Mouse (Mus musculus): ENCODE measurements at regions not wholly inside any gene's neighbourhood (a gene's known extent, or its start where the extent isn't known, plus 50 kb on each side); places are given as distances from the start of the nearest gene placed in this dataset.

DNA sequence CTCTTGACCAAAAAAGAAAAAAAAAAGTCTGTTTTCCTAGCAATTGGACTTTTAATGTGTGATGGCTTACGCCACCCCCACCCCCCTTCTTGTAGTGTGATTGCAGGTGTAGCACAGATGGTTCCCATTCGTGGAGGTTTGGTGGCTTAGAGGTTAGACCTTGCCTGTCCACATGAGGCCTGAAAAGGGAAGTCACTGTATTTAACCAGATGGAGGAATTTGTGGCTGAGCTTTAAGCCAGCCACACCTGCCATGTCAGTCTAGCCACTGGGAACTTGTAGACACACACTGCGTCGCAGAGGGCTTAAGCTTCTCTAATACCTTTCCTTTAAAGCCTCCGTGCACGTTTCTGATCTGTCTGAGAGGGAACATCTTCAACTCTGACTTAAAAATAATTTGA lies 229.0 kb downstream of the Kcnrg start:
- H3K36me3 ChIP-seq, result no peaks in the 10 kb centered on the region
- 77% methylated on average over 6 of the region's 6 CpGs for WGBS
- H3K9me3 ChIP-seq, result peaks cover 4% of the 10 kb centered on the region; the same call in 1 of the 2 replicates
- peaks cover 21% of the 10 kb centered on the region for H3K4me1 ChIP-seq
- no peak for ATAC-seq (ENCODE audit: extremely low read depth, insufficient number of reproducible peaks, low FRiP score, low TSS enrichment)
- no peak overlapping the region for H3K9ac ChIP-seq
- no peaks in the 10 kb centered on the region for H3K27me3 ChIP-seq (replicated peaks)
- H3K4me2 ChIP-seq, result no peak overlapping the region
- no peak overlapping the region for H3K27ac ChIP-seq (replicated peaks)
- no peak overlapping the region for H3K4me3 ChIP-seq

DNA sequence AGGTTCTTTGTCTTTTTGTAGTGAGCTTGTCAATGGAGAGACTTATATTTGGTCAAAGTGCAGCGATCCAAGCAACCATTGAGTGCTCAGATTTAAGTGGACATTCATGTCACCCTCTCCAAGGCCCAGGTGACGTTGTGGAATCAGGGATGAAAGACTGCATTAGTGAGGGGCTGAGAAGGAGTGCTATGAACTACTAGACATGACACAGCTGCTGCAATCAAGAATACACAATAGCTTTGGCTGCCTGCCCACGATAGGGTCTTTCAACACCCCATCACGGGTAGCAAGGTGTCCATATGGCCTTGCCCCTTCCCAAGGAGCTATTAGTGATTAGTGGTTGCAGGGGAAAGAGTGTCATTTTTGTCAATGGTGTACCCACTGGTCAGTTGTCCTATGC lies 229.7 kb downstream of the Kcnrg start:
- H3K27ac ChIP-seq (replicated peaks), result no peak overlapping the region
- H3K27me3 ChIP-seq (replicated peaks), result no peaks in the 10 kb centered on the region
- H3K36me3 ChIP-seq, result no peaks in the 10 kb centered on the region
- 45% methylated on average over 4 of the region's 4 CpGs for WGBS
- peaks cover 21% of the 10 kb centered on the region for H3K4me1 ChIP-seq
- no peak for ATAC-seq (ENCODE audit: extremely low read depth, insufficient number of reproducible peaks, low FRiP score, low TSS enrichment)
- peaks cover 4% of the 10 kb centered on the region; the same call in 1 of the 2 replicates for H3K9me3 ChIP-seq
- H3K4me2 ChIP-seq, result no peak overlapping the region
- no peak overlapping the region for H3K4me3 ChIP-seq
- no peak overlapping the region for H3K9ac ChIP-seq

DNA sequence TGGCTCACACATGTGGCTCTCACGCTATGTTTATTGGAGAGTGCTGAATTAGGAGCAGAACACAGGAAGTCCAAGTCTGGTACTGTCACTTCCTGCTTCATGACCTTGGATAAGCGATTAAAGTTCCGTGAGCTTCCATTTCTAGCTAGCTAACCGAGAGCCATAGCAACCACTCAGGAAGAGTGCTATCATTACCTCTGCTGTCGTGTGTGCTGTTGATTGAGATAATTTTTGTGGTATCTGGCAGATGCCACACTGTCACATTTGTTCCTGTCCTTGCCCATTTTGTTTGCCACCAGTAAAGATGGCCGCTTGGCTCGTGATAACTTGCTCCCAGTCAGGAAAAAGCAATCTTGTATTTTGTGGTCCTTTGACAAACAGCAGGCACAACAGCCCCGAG lies 230.6 kb downstream of the Kcnrg start:
- 62% methylated on average over 8 of the region's 8 CpGs for WGBS
- H3K36me3 ChIP-seq, result no peaks in the 10 kb centered on the region
- no peaks in the 10 kb centered on the region for H3K27me3 ChIP-seq (replicated peaks)
- no peak overlapping the region for H3K4me2 ChIP-seq
- peaks cover 21% of the 10 kb centered on the region for H3K4me1 ChIP-seq
- no peak overlapping the region for H3K4me3 ChIP-seq
- H3K9me3 ChIP-seq, result peaks cover 4% of the 10 kb centered on the region; the same call in 1 of the 2 replicates
- no peak overlapping the region for H3K27ac ChIP-seq (replicated peaks)
- H3K9ac ChIP-seq, result no peak overlapping the region
- no peak for ATAC-seq (ENCODE audit: extremely low read depth, insufficient number of reproducible peaks, low FRiP score, low TSS enrichment)

DNA sequence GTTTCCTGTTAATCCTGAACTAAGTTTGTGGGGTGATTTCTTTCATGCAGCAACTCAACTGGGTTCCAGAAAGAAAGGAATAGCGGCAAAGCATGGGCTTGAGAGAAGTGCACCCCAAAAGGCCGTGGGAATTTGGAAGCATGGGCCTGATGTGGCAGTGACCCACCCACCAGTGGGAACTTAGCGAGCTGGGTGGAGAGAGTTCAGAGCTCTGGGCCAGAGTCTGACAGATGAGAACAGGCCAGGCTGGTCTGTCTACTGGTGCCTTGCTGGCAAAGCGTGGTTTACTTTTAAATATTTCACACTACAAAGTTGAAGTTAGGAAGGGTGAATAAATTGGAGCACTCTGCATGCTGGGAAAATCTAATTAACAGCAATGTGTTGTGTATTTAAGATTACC lies 235.2 kb downstream of the Kcnrg start:
- Histone ChIP-seq H3K36me3 (no peaks in the 10 kb centered on the region), H3K27me3 (replicated peaks) (no peaks in the 10 kb centered on the region), H3K9ac (no peak overlapping the region), H3K4me1 (no peaks in the 10 kb centered on the region), H3K4me2 (no peak overlapping the region), H3K4me3 (no peak overlapping the region), H3K27ac (replicated peaks) (no peak overlapping the region), H3K9me3 (peaks cover 4% of the 10 kb centered on the region; the same call in 1 of the 2 replicates)
- no peak for ATAC-seq (ENCODE audit: extremely low read depth, insufficient number of reproducible peaks, low FRiP score, low TSS enrichment)
- WGBS, result 70% methylated on average over 4 of the region's 4 CpGs

DNA sequence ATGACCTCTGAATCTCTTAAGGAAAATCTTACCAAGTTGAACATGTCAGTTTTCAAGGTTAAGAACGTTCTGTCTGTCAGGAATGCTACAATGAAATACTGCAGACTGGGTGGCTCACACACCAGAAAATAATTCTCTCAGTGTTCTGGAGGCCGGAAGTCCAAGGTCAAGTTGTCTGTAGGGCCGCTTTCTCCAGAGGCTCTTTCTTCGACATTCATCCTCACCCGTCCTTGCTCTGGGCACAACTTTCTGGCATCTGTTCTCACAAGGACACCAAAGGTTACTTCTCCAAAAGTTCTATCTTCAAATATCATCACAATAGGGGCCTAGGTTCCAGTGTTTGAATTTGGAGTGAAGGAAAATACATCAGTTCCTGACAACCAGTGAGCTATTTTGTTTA lies 239.2 kb downstream of the Kcnrg start:
- Histone ChIP-seq H3K4me1 (no peaks in the 10 kb centered on the region), H3K36me3 (no peaks in the 10 kb centered on the region), H3K9ac (no peak overlapping the region), H3K4me3 (no peak overlapping the region), H3K9me3 (no peaks in the 10 kb centered on the region), H3K27me3 (replicated peaks) (no peaks in the 10 kb centered on the region), H3K27ac (replicated peaks) (no peak overlapping the region), H3K4me2 (no peak overlapping the region)
- ATAC-seq (ENCODE audit: extremely low read depth, insufficient number of reproducible peaks, low FRiP score, low TSS enrichment), result no peak
- 69% methylated on average over 5 of the region's 5 CpGs for WGBS

DNA sequence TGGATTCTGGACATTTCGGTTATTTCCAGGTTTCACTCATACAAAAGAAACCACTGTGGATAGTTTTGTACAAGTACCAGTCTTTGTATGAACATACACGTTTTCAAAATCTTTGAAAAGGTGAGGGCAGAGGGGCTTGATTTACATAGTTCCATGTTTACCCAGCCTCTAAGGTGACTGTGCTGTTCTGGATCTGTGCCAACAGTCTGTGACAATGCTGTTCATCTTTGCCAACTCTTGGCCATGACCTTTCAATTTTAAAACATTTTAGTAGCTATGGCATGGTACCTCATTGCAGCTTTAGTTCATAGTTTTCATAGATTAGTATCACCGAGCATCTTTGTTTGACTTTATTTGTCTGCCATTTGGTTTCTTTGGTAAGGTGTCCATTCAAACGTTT lies 243.0 kb downstream of the Kcnrg start:
- Histone ChIP-seq H3K36me3 (no peaks in the 10 kb centered on the region), H3K9ac (no peak overlapping the region), H3K4me2 (no peak overlapping the region), H3K27me3 (replicated peaks) (no peaks in the 10 kb centered on the region), H3K9me3 (no peaks in the 10 kb centered on the region), H3K4me1 (no peaks in the 10 kb centered on the region), H3K4me3 (no peak overlapping the region), H3K27ac (replicated peaks) (no peak overlapping the region)
- ATAC-seq (ENCODE audit: extremely low read depth, insufficient number of reproducible peaks, low FRiP score, low TSS enrichment), result no peak
- WGBS, result 73% methylated on average over 4 of the region's 4 CpGs

DNA sequence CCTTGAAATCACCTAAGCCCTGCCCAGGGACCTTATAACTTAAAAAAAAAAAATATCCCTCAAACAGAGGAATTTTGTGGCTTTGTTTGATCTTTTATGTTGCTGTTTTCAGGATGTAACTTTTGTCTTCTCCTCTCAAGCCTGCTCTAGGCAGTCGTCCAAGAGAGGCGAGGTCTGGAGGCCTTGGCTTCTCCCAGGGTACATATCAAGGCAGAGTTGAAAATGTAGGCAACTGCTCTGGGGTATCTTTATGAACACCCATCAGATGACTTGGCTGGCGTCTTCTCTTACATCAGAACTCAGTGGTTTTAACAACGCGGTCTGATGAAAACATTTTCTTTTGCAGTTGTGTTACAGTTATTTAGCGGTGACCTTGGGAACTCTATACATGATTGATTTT lies 250.4 kb downstream of the Kcnrg start:
- no peak overlapping the region for H3K27ac ChIP-seq (replicated peaks)
- no peaks in the 10 kb centered on the region for H3K4me1 ChIP-seq
- no peaks in the 10 kb centered on the region for H3K9me3 ChIP-seq
- H3K27me3 ChIP-seq (replicated peaks), result no peaks in the 10 kb centered on the region
- no peak overlapping the region for H3K4me2 ChIP-seq
- H3K9ac ChIP-seq, result no peak overlapping the region
- H3K4me3 ChIP-seq, result no peak overlapping the region
- no peak for ATAC-seq (ENCODE audit: extremely low read depth, insufficient number of reproducible peaks, low FRiP score, low TSS enrichment)
- no peaks in the 10 kb centered on the region for H3K36me3 ChIP-seq
- 76% methylated on average over 6 of the region's 6 CpGs for WGBS

DNA sequence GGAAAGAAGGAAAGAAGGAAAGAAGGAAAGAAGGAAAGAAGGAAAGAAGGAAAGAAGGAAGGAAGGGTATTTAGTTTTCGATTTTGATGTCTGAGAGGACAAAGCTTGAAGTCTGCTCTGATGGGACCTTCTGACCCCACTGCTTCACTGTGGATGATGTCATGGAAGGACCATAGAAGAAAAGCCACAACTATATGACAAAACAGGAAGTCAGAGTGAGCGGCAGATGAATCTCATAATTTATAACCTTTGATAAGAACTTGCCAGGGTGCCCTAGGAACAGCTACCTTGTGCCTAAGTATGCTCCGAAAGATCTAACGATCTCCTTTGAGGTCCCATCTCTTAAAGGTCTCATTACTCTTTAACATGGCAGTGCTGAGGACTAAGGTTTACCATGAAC lies 253.4 kb downstream of the Kcnrg start:
- Histone ChIP-seq H3K27me3 (replicated peaks) (no peaks in the 10 kb centered on the region), H3K4me2 (no peak overlapping the region), H3K9me3 (no peaks in the 10 kb centered on the region), H3K4me1 (no peaks in the 10 kb centered on the region), H3K36me3 (no peaks in the 10 kb centered on the region), H3K27ac (replicated peaks) (no peak overlapping the region), H3K9ac (no peak overlapping the region), H3K4me3 (no peak overlapping the region)
- no peak for ATAC-seq (ENCODE audit: extremely low read depth, insufficient number of reproducible peaks, low FRiP score, low TSS enrichment)
- WGBS, result 80% methylated on average over 4 of the region's 4 CpGs

DNA sequence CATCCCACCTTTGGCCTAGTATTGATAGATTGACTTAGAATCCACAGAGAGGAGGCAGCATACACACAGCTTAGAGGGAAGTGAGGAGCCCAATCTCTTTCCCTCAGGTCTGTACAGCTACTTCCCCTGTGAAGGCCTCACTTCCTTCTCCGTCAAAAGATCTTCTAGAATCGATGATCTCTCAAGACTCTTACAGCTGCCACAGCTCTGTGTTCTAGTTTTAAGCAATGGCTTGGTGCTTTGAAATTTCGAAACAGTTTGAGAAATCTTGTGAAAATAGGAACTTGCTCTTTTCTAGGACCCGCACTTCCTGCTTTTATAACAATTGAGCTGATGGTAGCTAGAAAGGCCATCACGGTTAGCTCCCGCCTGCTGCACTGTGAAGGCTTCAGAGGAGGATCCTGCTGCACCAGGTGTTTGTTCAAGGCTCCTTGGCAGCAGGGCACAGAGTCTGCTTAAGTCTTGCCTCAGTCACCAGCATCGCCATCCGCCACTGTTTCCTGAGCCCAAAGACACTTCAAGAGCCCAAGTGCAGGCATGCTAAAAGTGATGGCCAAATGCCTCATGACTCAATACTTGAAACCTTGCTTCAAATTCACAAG lies 254.2 kb downstream of the Kcnrg start:
- no peak for ATAC-seq (ENCODE audit: extremely low read depth, insufficient number of reproducible peaks, low FRiP score, low TSS enrichment)
- Histone ChIP-seq H3K4me3 (no peak overlapping the region), H3K9me3 (no peaks in the 10 kb centered on the region), H3K9ac (no peak overlapping the region), H3K27me3 (replicated peaks) (no peaks in the 10 kb centered on the region), H3K4me2 (no peak overlapping the region), H3K4me1 (no peaks in the 10 kb centered on the region), H3K27ac (replicated peaks) (no peak overlapping the region), H3K36me3 (no peaks in the 10 kb centered on the region)
- 82% methylated on average over 8 of the region's 8 CpGs for WGBS

DNA sequence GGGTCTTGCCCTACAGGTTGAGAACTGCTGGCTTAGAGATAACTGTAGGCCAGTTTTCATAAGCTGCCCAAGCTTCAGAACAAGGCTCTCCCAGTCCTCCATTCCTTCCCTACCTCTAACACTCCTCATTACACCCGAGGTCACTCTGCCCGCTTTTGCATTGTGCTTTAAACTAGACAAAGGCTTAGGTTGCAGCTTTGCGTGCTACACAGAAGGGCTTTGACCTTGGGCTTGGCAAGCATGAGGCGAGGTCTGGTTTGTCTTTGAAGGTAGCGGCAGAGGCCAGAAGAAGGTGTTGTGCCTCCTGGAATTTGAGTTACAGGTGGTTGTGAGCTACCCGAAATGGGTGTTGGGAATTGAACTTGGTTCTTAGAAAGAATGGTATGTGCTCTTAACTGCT lies 255.7 kb downstream of the Kcnrg start:
- H3K9ac ChIP-seq, result no peak overlapping the region
- H3K27ac ChIP-seq (replicated peaks), result no peak overlapping the region
- ATAC-seq (ENCODE audit: extremely low read depth, insufficient number of reproducible peaks, low FRiP score, low TSS enrichment), result no peak
- no peak overlapping the region for H3K4me2 ChIP-seq
- H3K36me3 ChIP-seq, result no peaks in the 10 kb centered on the region
- no peaks in the 10 kb centered on the region for H3K4me1 ChIP-seq
- H3K27me3 ChIP-seq (replicated peaks), result no peaks in the 10 kb centered on the region
- WGBS, result 78% methylated on average over 6 of the region's 6 CpGs
- no peak overlapping the region for H3K4me3 ChIP-seq
- H3K9me3 ChIP-seq, result no peaks in the 10 kb centered on the region

DNA sequence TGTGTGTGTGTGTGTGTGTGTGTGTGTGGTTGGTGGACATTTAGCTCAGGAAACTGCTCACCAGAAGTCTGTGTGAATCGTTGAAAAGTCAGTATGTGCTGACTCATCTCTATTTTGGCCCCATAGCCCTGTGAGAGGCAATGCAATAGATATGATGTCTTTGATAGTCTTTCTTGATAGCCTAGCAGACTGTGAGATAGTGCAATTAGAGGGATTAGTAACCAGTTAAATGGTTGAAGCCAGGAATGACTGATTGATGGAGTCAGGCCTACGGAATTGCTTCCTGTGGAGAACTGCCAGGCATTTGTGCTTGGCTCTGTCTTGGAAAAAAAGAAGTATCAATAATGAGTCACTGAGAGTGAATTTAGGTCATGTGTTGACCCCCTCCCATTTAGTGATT lies 256.2 kb downstream of the Kcnrg start:
- Histone ChIP-seq H3K27ac (replicated peaks) (no peak overlapping the region), H3K4me3 (no peak overlapping the region), H3K4me2 (no peak overlapping the region), H3K9me3 (no peaks in the 10 kb centered on the region), H3K27me3 (replicated peaks) (no peaks in the 10 kb centered on the region), H3K4me1 (no peaks in the 10 kb centered on the region), H3K9ac (no peak overlapping the region), H3K36me3 (no peaks in the 10 kb centered on the region)
- ATAC-seq (ENCODE audit: extremely low read depth, insufficient number of reproducible peaks, low FRiP score, low TSS enrichment), result no peak
- WGBS, result 63% methylated on average over 2 of the region's 2 CpGs

DNA sequence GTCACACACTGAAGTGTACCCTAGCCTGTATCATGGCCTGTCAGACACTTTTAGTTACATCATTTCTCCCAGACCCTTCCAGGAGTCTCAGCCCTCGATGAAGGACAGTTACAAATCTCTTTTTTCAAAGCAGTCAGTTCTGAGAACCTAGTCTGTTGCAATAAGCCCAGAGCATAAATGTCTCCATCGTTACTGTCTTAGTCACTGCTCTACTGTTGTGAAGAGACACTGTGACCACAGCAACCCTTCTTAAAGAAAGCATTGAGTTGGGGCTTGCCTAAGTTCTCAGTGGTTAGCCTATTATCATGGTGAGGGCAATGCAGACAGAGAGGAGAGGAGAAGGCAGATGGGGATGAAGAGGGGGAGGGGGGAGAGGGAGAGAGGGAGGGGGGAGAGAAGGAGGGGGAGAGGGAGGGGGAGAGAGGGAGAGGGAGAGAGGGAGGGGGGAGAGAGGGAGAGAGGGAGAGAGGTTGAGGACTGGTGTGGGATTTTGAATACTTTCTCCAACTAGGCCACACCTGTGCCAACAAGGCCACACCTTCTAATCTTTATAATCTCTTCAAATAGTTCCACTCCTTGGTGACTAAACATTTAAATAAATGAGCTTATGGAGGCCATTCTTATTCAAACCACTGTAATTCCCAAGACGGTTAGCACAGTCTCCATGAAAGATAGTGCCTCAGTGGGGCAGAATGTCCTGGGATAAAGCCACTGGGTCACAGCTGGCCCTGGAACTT lies 259.4 kb downstream of the Kcnrg start:
- H3K36me3 ChIP-seq, result no peaks in the 10 kb centered on the region
- H3K4me3 ChIP-seq, result no peak overlapping the region
- H3K9me3 ChIP-seq, result no peaks in the 10 kb centered on the region
- H3K27ac ChIP-seq (replicated peaks), result no peak overlapping the region
- WGBS, result 65% methylated on average over 3 of the region's 3 CpGs
- H3K4me2 ChIP-seq, result no peak overlapping the region
- no peaks in the 10 kb centered on the region for H3K4me1 ChIP-seq
- ATAC-seq (ENCODE audit: extremely low read depth, insufficient number of reproducible peaks, low FRiP score, low TSS enrichment), result no peak
- H3K9ac ChIP-seq, result no peak overlapping the region
- no peaks in the 10 kb centered on the region for H3K27me3 ChIP-seq (replicated peaks)
